ENCODE assay signal across 8 mouse cellular contexts in genomic region chr7:81828681-81829378, GRCm38 (mm10). TPM values are rescaled to one million over a fixed set of nuclear protein-coding genes. Genes with fewer than 3 reads are reported as not detected.
DNase-seq lines count a peak whose midpoint lies in the region; ATAC-seq and TF ChIP-seq lines count a peak whose summit lies in the region.

No protein-coding gene starts in this region.

- TF ChIP-seq CTCF in intestine, postnatal 0 days (IDR thresholded peaks at IDR 0.05; ENCODE audit: low read depth) = no peak
- no peak for TF ChIP-seq CTCF in midbrain, postnatal 0 days (IDR thresholded peaks at IDR 0.05)

- peak overlapping the region; percentile 69 for H3K4me3 ChIP-seq in intestine, postnatal 0 days (ENCODE audit: low read depth, low read length)
- H3K4me3 ChIP-seq in limb, embryonic 14.5 days (replicated peaks; ENCODE audit: low read length) = peak overlapping the region; percentile 78
- peak overlapping the region; percentile 77 for H3K4me3 ChIP-seq in midbrain, postnatal 0 days (ENCODE audit: low read depth, low read length)

- ATAC-seq in intestine, postnatal 0 days = peak; percentile 62
- peak; percentile 75 for ATAC-seq in limb, embryonic 14.5 days (ENCODE audit: low FRiP score, low read depth)
- ATAC-seq in midbrain, postnatal 0 days (ENCODE audit: low FRiP score) = no peak; the same call in none of the 2 replicates

- no peaks in the 10 kb centered on the region for H3K9me3 ChIP-seq in intestine, postnatal 0 days (ENCODE audit: control insufficient read depth)
- H3K9me3 ChIP-seq in limb, embryonic 14.5 days (ENCODE audit: control insufficient read depth, low read length) = no peaks in the 10 kb centered on the region
- no peaks in the 10 kb centered on the region for H3K9me3 ChIP-seq in midbrain, postnatal 0 days (ENCODE audit: low read length)

- H3K27ac ChIP-seq in intestine, postnatal 0 days (ENCODE audit: low read depth, low read length) = peak overlapping the region; percentile 91
- peak overlapping the region; percentile 93 for H3K27ac ChIP-seq in limb, embryonic 14.5 days (replicated peaks; ENCODE audit: low read depth, low read length)
- peak overlapping the region; percentile 96 for H3K27ac ChIP-seq in midbrain, postnatal 0 days (ENCODE audit: low read depth, low read length)

- no peaks in the 10 kb centered on the region for H3K36me3 ChIP-seq in intestine, postnatal 0 days (ENCODE audit: control insufficient read depth, insufficient read depth)
- H3K36me3 ChIP-seq in limb, embryonic 14.5 days (ENCODE audit: control insufficient read depth, insufficient read depth, low read length) = 0 out of 2 replicates have a peak, but pooled peaks cover 2% of the 10 kb centered on the region
- H3K36me3 ChIP-seq in midbrain, postnatal 0 days (ENCODE audit: insufficient read depth, low read length) = no peaks in the 10 kb centered on the region

- 0 out of 2 replicates have a peak, but pooled peaks cover 14% of the 10 kb centered on the region for H3K4me1 ChIP-seq in intestine, postnatal 0 days (replicated peaks; ENCODE audit: control insufficient read depth, insufficient read depth, low read length)
- H3K4me1 ChIP-seq in limb, embryonic 14.5 days (ENCODE audit: control insufficient read depth, insufficient read depth, low read length) = peaks cover 28% of the 10 kb centered on the region
- peaks cover 20% of the 10 kb centered on the region; the same call in 1 of the 2 replicates for H3K4me1 ChIP-seq in midbrain, postnatal 0 days (ENCODE audit: insufficient read depth, low read length)

- H3K4me2 ChIP-seq in intestine, postnatal 0 days (replicated peaks; ENCODE audit: low read depth) = peak overlapping the region; percentile 70
- peak overlapping the region; percentile 61 for H3K4me2 ChIP-seq in limb, embryonic 14.5 days (replicated peaks; ENCODE audit: low read depth, low read length, severe bottlenecking)
- H3K4me2 ChIP-seq in midbrain, postnatal 0 days (ENCODE audit: low read depth, low read length, poor library complexity, severe bottlenecking) = peak overlapping the region; percentile 78

- no peaks in the 10 kb centered on the region for H3K27me3 ChIP-seq in intestine, postnatal 0 days (replicated peaks; ENCODE audit: control insufficient read depth, insufficient read depth, low read length)
- H3K27me3 ChIP-seq in limb, embryonic 14.5 days (ENCODE audit: control insufficient read depth, insufficient read depth, low read length) = no peaks in the 10 kb centered on the region
- H3K27me3 ChIP-seq in midbrain, postnatal 0 days (ENCODE audit: insufficient read depth, low read length) = no peaks in the 10 kb centered on the region

- WGBS in intestine, postnatal 0 days = under 1% methylated on average over 66 of the region's 91 CpGs
- 0% methylated on average over 40 of the region's 91 CpGs for WGBS in limb, embryonic 14.5 days
- WGBS in midbrain, postnatal 0 days = under 1% methylated on average over 60 of the region's 91 CpGs

- DNase-seq in 3134 (ENCODE audit: extremely low read depth, insufficient read length, low spot score) = peak; percentile 70
- DNase-seq in adrenal gland, adult 2 months = peak; percentile 85
- peak; percentile 50 for DNase-seq in embryo, embryonic 11 days
- peak; percentile 95 for DNase-seq in heart, adult 11 months
- no peak for DNase-seq in limb, embryonic 14.5 days (ENCODE audit: low spot score)
- peak; percentile 51 for DNase-seq in midbrain, postnatal 0 days (ENCODE audit: low spot score)
- peak; percentile 31 to 41 for DNase-seq in spleen, postnatal 36 days (ENCODE audit: low spot score in 2 of 2)

- peak overlapping the region; percentile 86 for H3K9ac ChIP-seq in intestine, postnatal 0 days (ENCODE audit: low read depth, low read length)
- peak overlapping the region; percentile 82 for H3K9ac ChIP-seq in limb, embryonic 14.5 days (ENCODE audit: low read depth, low read length, severe bottlenecking)
- peak overlapping the region; percentile 86 for H3K9ac ChIP-seq in midbrain, postnatal 0 days (replicated peaks; ENCODE audit: low read length, poor library complexity, severe bottlenecking)

- no peak for TF ChIP-seq POLR2A in limb, embryonic 14.5 days (IDR thresholded peaks at IDR 0.05; ENCODE audit: borderline replicate concordance, extremely low read depth, insufficient read depth, insufficient read length)

RNA-seq across cellular contexts. Expression of gene Btbd1, which starts 0.4 kb away (rescaled TPM):
- 100 to 1,000 TPM; 118 to 159 TPM for total RNA-seq in adrenal gland, adult 2 months (2021)
- 65.2 and 71.1 TPM in 2 replicates for polyA plus RNA-seq in adrenal gland, adult 2 months (2012; rRNA removed)
- polyA plus RNA-seq in intestine, postnatal 0 days (2015; fragmentation: Nextera tagmentation; extraction: Ambion mirVana) = 41.0 and 42.7 TPM in 2 replicates
- 48.1 and 62.1 TPM in 2 replicates for polyA plus RNA-seq in limb, embryonic 14.5 days (2012; rRNA removed)
- 86.3 and 92.2 TPM in 2 replicates for polyA plus RNA-seq in limb, embryonic 14.5 days (2014; fragmentation: Nextera tagmentation; extraction: Ambion mirVana)
- 112 and 127 TPM in 2 replicates for total RNA-seq in midbrain, postnatal 0 days (2014; rRNA removed)
- polyA plus RNA-seq in midbrain, postnatal 0 days (2015; fragmentation: Nextera tagmentation; extraction: Ambion mirVana) = 85.4 and 92.5 TPM in 2 replicates

RNA-seq across cellular contexts. Expression of gene Gm10160, which starts 26.8 kb away (rescaled TPM):
- total RNA-seq in adrenal gland, adult 2 months (2021) = not detected
- polyA plus RNA-seq in adrenal gland, adult 2 months (2012; rRNA removed) = not detected in 2 replicates
- not detected in 2 replicates for polyA plus RNA-seq in intestine, postnatal 0 days (2015; fragmentation: Nextera tagmentation; extraction: Ambion mirVana)
- not detected in 2 replicates for polyA plus RNA-seq in limb, embryonic 14.5 days (2012; rRNA removed)
- polyA plus RNA-seq in limb, embryonic 14.5 days (2014; fragmentation: Nextera tagmentation; extraction: Ambion mirVana) = not detected in 2 replicates
- not detected in 2 replicates for total RNA-seq in midbrain, postnatal 0 days (2014; rRNA removed)
- not detected in 2 replicates for polyA plus RNA-seq in midbrain, postnatal 0 days (2015; fragmentation: Nextera tagmentation; extraction: Ambion mirVana)

RNA-seq across cellular contexts. Expression of gene Tm6sf1, which starts 30.0 kb away (rescaled TPM):
- 10 to 100 TPM; 13.5 to 17.2 TPM for total RNA-seq in adrenal gland, adult 2 months (2021)
- polyA plus RNA-seq in adrenal gland, adult 2 months (2012; rRNA removed) = 29.5 and 37.4 TPM in 2 replicates
- polyA plus RNA-seq in intestine, postnatal 0 days (2015; fragmentation: Nextera tagmentation; extraction: Ambion mirVana) = 16.5 and 17.8 TPM in 2 replicates
- polyA plus RNA-seq in limb, embryonic 14.5 days (2012; rRNA removed) = 49.0 and 56.7 TPM in 2 replicates
- 21.2 and 26.6 TPM in 2 replicates for polyA plus RNA-seq in limb, embryonic 14.5 days (2014; fragmentation: Nextera tagmentation; extraction: Ambion mirVana)
- total RNA-seq in midbrain, postnatal 0 days (2014; rRNA removed) = 8.7 and 15.2 TPM in 2 replicates
- polyA plus RNA-seq in midbrain, postnatal 0 days (2015; fragmentation: Nextera tagmentation; extraction: Ambion mirVana) = 7.9 and 9.8 TPM in 2 replicates

RNA-seq across cellular contexts. Expression of gene 3110040N11Rik, which starts 39.6 kb away (rescaled TPM):
- 10 to 100 TPM; 35.1 to 35.8 TPM for total RNA-seq in adrenal gland, adult 2 months (2021)
- polyA plus RNA-seq in adrenal gland, adult 2 months (2012; rRNA removed) = 15.7 and 19.3 TPM in 2 replicates
- 48.9 and 49.8 TPM in 2 replicates for polyA plus RNA-seq in intestine, postnatal 0 days (2015; fragmentation: Nextera tagmentation; extraction: Ambion mirVana)
- 41.3 and 52.9 TPM in 2 replicates for polyA plus RNA-seq in limb, embryonic 14.5 days (2012; rRNA removed)
- polyA plus RNA-seq in limb, embryonic 14.5 days (2014; fragmentation: Nextera tagmentation; extraction: Ambion mirVana) = 54.7 and 63.5 TPM in 2 replicates
- 34.7 and 48.7 TPM in 2 replicates for total RNA-seq in midbrain, postnatal 0 days (2014; rRNA removed)
- polyA plus RNA-seq in midbrain, postnatal 0 days (2015; fragmentation: Nextera tagmentation; extraction: Ambion mirVana) = 51.3 and 54.6 TPM in 2 replicates
